Mouse (Mus musculus): ENCODE measurements around the gene Inafm1. TPM values are rescaled to one million over a fixed set of nuclear protein-coding genes. Genes with fewer than 3 reads are reported as not detected.
A peak's percentile ranks its signal among the peaks of the same experiment; 100 is the strongest.
"Not testable (repeated sequence)": the region's sequence is repeated elsewhere in the genome, so short reads cannot be mapped to it uniquely, and the experiment has no call there.

The Inafm1 gene
- polyA plus RNA-seq, 1 experiment from 2014 or later, result 27.3 TPM

- ATAC-seq, result peak; percentile 3
These were observed 37.4 kb upstream of the Inafm1 start for GRCm38 (mm10) chr7:16310521-16311452.

GRCm38 (mm10) chr7:16310020-16310520 is 36.7 kb upstream of the Inafm1 start:
- under 1% methylated on average over 43 of the region's 56 CpGs for WGBS
- Histone ChIP-seq H3K9me3 (no peaks in the 10 kb centered on the region), H3K27me3 (peaks cover 6% of the 10 kb centered on the region; the same call in 1 of the 2 replicates), H3K36me3 (no peaks in the 10 kb centered on the region), H3K4me1 (replicated peaks) (peaks cover 56% of the 10 kb centered on the region), H3K27ac (peak overlapping the region; percentile 57), H3K4me2 (replicated peaks) (peak overlapping the region; percentile 97), H3K9ac (replicated peaks) (peak overlapping the region; percentile 94), H3K4me3 (replicated peaks) (peak overlapping the region; percentile 72)
- no peak for ATAC-seq

More at GRCm38 (mm10) chr7:16310521-16311452, 37.4 kb upstream of the Inafm1 start:
- H3K27ac ChIP-seq, result peak overlapping the region; percentile 94; the same call in 1 of the 2 replicates
- under 1% methylated on average over 31 of the region's 31 CpGs for WGBS
- H3K4me1 ChIP-seq (replicated peaks), result peaks cover 56% of the 10 kb centered on the region
- no peaks in the 10 kb centered on the region for H3K9me3 ChIP-seq
- H3K9ac ChIP-seq (replicated peaks), result peak overlapping the region; percentile 94
- peak overlapping the region; percentile 97 for H3K4me2 ChIP-seq (replicated peaks)
- no peaks in the 10 kb centered on the region for H3K36me3 ChIP-seq
- peaks cover 6% of the 10 kb centered on the region; the same call in 1 of the 2 replicates for H3K27me3 ChIP-seq
- H3K4me3 ChIP-seq (replicated peaks), result peak overlapping the region; percentile 72

- peak; percentile 41 for ATAC-seq
- Histone ChIP-seq H3K36me3 (no peaks in the 10 kb centered on the region), H3K9me3 (no peaks in the 10 kb centered on the region), H3K9ac (replicated peaks) (peak overlapping the region; percentile 94), H3K27me3 (peaks cover 6% of the 10 kb centered on the region; the same call in 1 of the 2 replicates), H3K27ac (peak overlapping the region; percentile 57), H3K4me2 (replicated peaks) (peak overlapping the region; percentile 97), H3K4me1 (replicated peaks) (peaks cover 54% of the 10 kb centered on the region), H3K4me3 (replicated peaks) (peak overlapping the region; percentile 72)
- WGBS, result under 1% methylated on average over 59 of the region's 61 CpGs
These were observed 36.1 kb upstream of the Inafm1 start for GRCm38 (mm10) chr7:16309318-16310019.

- ATAC-seq, result no peak
- peak overlapping the region; percentile 94 for H3K9ac ChIP-seq (replicated peaks)
- H3K4me2 ChIP-seq (replicated peaks), result peak overlapping the region; percentile 97
- peak overlapping the region; percentile 72 for H3K4me3 ChIP-seq (replicated peaks)
- H3K27me3 ChIP-seq, result peaks cover 6% of the 10 kb centered on the region; the same call in 1 of the 2 replicates
- no peaks in the 10 kb centered on the region for H3K36me3 ChIP-seq
- peaks cover 49% of the 10 kb centered on the region for H3K4me1 ChIP-seq (replicated peaks)
- peak overlapping the region; percentile 57; the same call in 1 of the 2 replicates for H3K27ac ChIP-seq
- 48% methylated on average over 16 of the region's 16 CpGs for WGBS
- H3K9me3 ChIP-seq, result no peaks in the 10 kb centered on the region
These were observed 35.3 kb upstream of the Inafm1 start for GRCm38 (mm10) chr7:16308555-16309317.

GRCm38 (mm10) chr7:16308093-16308492 is 34.7 kb upstream of the Inafm1 start, which contains the start of gene Bbc3:
Gene Bbc3 (plus strand): TSS chr7:16308393.
- not testable (repeated sequence) for ATAC-seq, H3K27me3 ChIP-seq, H3K9me3 ChIP-seq, H3K36me3 ChIP-seq
- Histone ChIP-seq H3K4me2 (replicated peaks) (peak within 1 kb of the TSS; percentile 97), H3K4me3 (replicated peaks) (peak within 1 kb of the TSS; percentile 72), H3K4me1 (replicated peaks) (peaks cover 43% of the 10 kb centered on the region), H3K27ac (peak within 1 kb of the TSS; percentile 57; the same call in 1 of the 2 replicates), H3K9ac (replicated peaks) (peak within 1 kb of the TSS; percentile 94)
- 77% methylated on average over 1 of the region's 1 CpGs for WGBS

GRCm38 (mm10) chr7:16307141-16307540 is 33.7 kb upstream of the Inafm1 start:
- H3K4me1 ChIP-seq (replicated peaks), result peaks cover 33% of the 10 kb centered on the region
- H3K9me3 ChIP-seq; H3K27ac ChIP-seq; H3K4me2 ChIP-seq (replicated peaks); H3K4me3 ChIP-seq (replicated peaks); ATAC-seq; H3K27me3 ChIP-seq; H3K9ac ChIP-seq (replicated peaks); H3K36me3 ChIP-seq: not testable (repeated sequence)
- WGBS, result 79% methylated on average over 6 of the region's 6 CpGs

- no peaks in the 10 kb centered on the region; the same call in 1 of the 2 replicates for H3K27me3 ChIP-seq
- H3K4me3 ChIP-seq (replicated peaks), result peak overlapping the region; percentile 50
- peak overlapping the region; percentile 66 for H3K9ac ChIP-seq (replicated peaks)
- peak; percentile 94 for ATAC-seq
- under 1% methylated on average over 52 of the region's 52 CpGs for WGBS
- no peaks in the 10 kb centered on the region for H3K9me3 ChIP-seq
- peaks cover 38% of the 10 kb centered on the region for H3K4me1 ChIP-seq (replicated peaks)
- peak overlapping the region; percentile 79 for H3K27ac ChIP-seq
- H3K4me2 ChIP-seq (replicated peaks), result peak overlapping the region; percentile 85
- H3K36me3 ChIP-seq, result no peaks in the 10 kb centered on the region
These were observed 26.1 kb upstream of the Inafm1 start for GRCm38 (mm10) chr7:16299419-16300035.

GRCm38 (mm10) chr7:16298927-16299326 is 25.5 kb upstream of the Inafm1 start:
- Histone ChIP-seq H3K9me3 (no peaks in the 10 kb centered on the region), H3K9ac (replicated peaks) (peak overlapping the region; percentile 66)
- WGBS, result 83% methylated on average over 5 of the region's 5 CpGs

GRCm38 (mm10) chr7:16297616-16298015 is 24.2 kb upstream of the Inafm1 start:
- no peak overlapping the region for H3K9ac ChIP-seq (replicated peaks)
- H3K27me3 ChIP-seq, result no peaks in the 10 kb centered on the region; the same call in 1 of the 2 replicates
- no peak for ATAC-seq
- 71% methylated on average over 2 of the region's 2 CpGs for WGBS
- H3K4me3 ChIP-seq (replicated peaks), result no peak overlapping the region
- peak overlapping the region; percentile 92; the same call in 1 of the 2 replicates for H3K4me2 ChIP-seq (replicated peaks)
- no peaks in the 10 kb centered on the region for H3K36me3 ChIP-seq
- H3K27ac ChIP-seq, result no peak overlapping the region
- peaks cover 38% of the 10 kb centered on the region for H3K4me1 ChIP-seq (replicated peaks)
- no peaks in the 10 kb centered on the region for H3K9me3 ChIP-seq

More at GRCm38 (mm10) chr7:16298927-16299326, 25.5 kb upstream of the Inafm1 start:
- no peak for ATAC-seq
- peak overlapping the region; percentile 85 for H3K4me2 ChIP-seq (replicated peaks)
- no peaks in the 10 kb centered on the region for H3K36me3 ChIP-seq
- peak overlapping the region; percentile 50 for H3K4me3 ChIP-seq (replicated peaks)
- peaks cover 38% of the 10 kb centered on the region for H3K4me1 ChIP-seq (replicated peaks)
- no peaks in the 10 kb centered on the region; the same call in 1 of the 2 replicates for H3K27me3 ChIP-seq
- H3K27ac ChIP-seq, result peak overlapping the region; percentile 79

- no peak for ATAC-seq
- WGBS, result under 1% methylated on average over 21 of the region's 22 CpGs
These were observed 23.5 kb upstream of the Inafm1 start for GRCm38 (mm10) chr7:16296766-16297390.

More at GRCm38 (mm10) chr7:16296766-16297390, 23.5 kb upstream of the Inafm1 start:
- no peak overlapping the region; the same call in 1 of the 2 replicates for H3K27ac ChIP-seq
- no peaks in the 10 kb centered on the region; the same call in 1 of the 2 replicates for H3K27me3 ChIP-seq
- peak overlapping the region; percentile 32 for H3K4me3 ChIP-seq (replicated peaks)
- peak overlapping the region; percentile 92 for H3K4me2 ChIP-seq (replicated peaks)
- peak overlapping the region; percentile 39 for H3K9ac ChIP-seq (replicated peaks)
- peaks cover 38% of the 10 kb centered on the region for H3K4me1 ChIP-seq (replicated peaks)
- no peaks in the 10 kb centered on the region for H3K36me3 ChIP-seq
- H3K9me3 ChIP-seq, result no peaks in the 10 kb centered on the region
